Comparison of ENCODE assay signal across 9 mouse cellular contexts in genomic region chr2:70508496-70508895, GRCm38 (mm10). TPM values are rescaled to one million over a fixed set of nuclear protein-coding genes. Genes with fewer than 3 reads are reported as not detected.
DNase-seq lines count a peak whose midpoint lies in the region; ATAC-seq and TF ChIP-seq lines count a peak whose summit lies in the region.
"Had no signal": no experiment of that assay in that cellular context is flagged by ENCODE, and none has a peak within 500 bp of the region (broad histone marks: within the 10 kb centered on the region; RNA-seq: fewer than 3 reads in every experiment).

TSS of gene Erich2 (plus strand) at chr2:70508819.

- no peak for DNase-seq in heart, postnatal 14 days
- DNase-seq in Patski (ENCODE audit: low read depth, low spot score), result peak; percentile 30
- DNase-seq in heart, postnatal 0 days (ENCODE audit: low spot score), result no peak
- no peak for DNase-seq in adrenal gland, adult (ENCODE audit: inconsistent age in 2 of 2, low spot score in 1 of 2)
- DNase-seq in right cerebral cortex, postnatal 4 days, result no peak
- DNase-seq in spleen, postnatal 10 days (ENCODE audit: low spot score in 2 of 2), result no peak

- H3K27me3 ChIP-seq in heart, embryonic 13.5 days (replicated peaks), result peaks cover 23% of the 10 kb centered on the region
- no peaks in the 10 kb centered on the region for H3K27me3 ChIP-seq in Patski
- H3K27me3 ChIP-seq in heart, postnatal 0 days (ENCODE audit: control insufficient read depth, insufficient read depth, low read length), result 0 out of 2 replicates have a peak, but pooled peaks cover 9% of the 10 kb centered on the region
- peaks cover 13% of the 10 kb centered on the region for H3K27me3 ChIP-seq in midbrain, embryonic 12.5 days

- no peak for TF ChIP-seq CTCF in Patski (IDR thresholded peaks at IDR 0.05)
- TF ChIP-seq CTCF in heart, postnatal 0 days (IDR thresholded peaks at IDR 0.05; ENCODE audit: low read depth), result no peak

- H3K9ac ChIP-seq in heart, embryonic 13.5 days, result peak within 1 kb of the TSS; percentile 77
- H3K9ac ChIP-seq in heart, postnatal 0 days (replicated peaks; ENCODE audit: low read depth, low read length), result 0 out of 2 replicates have a peak within 1 kb of the TSS, but pooled peaks have one; percentile 24
- H3K9ac ChIP-seq in midbrain, embryonic 12.5 days (replicated peaks), result peak within 1 kb of the TSS; percentile 43

- intact Hi-C loops in heart, postnatal 14 days (cut with DNase I), result no loop called here

- peak within 1 kb of the TSS; percentile 21; the same call in 1 of the 2 replicates for H3K27ac ChIP-seq in heart, embryonic 13.5 days (replicated peaks)
- no peak within 1 kb of the TSS for H3K27ac ChIP-seq in heart, postnatal 0 days (ENCODE audit: low read depth)
- H3K27ac ChIP-seq in midbrain, embryonic 12.5 days (replicated peaks), result no peak within 1 kb of the TSS

- TF ChIP-seq EP300 in heart, postnatal 0 days (IDR thresholded peaks at IDR 0.05; ENCODE audit: low read depth), result no peak

- no peaks in the 10 kb centered on the region for H3K9me3 ChIP-seq in heart, embryonic 13.5 days
- no peaks in the 10 kb centered on the region for H3K9me3 ChIP-seq in heart, postnatal 0 days (replicated peaks; ENCODE audit: control insufficient read depth, low read length)
- no peaks in the 10 kb centered on the region for H3K9me3 ChIP-seq in midbrain, embryonic 12.5 days

- H3K4me2 ChIP-seq in heart, embryonic 13.5 days, result peak within 1 kb of the TSS; percentile 85
- H3K4me2 ChIP-seq in heart, postnatal 0 days (ENCODE audit: low read depth, low read length), result peak within 1 kb of the TSS; percentile 80
- H3K4me2 ChIP-seq in midbrain, embryonic 12.5 days (replicated peaks), result peak within 1 kb of the TSS; percentile 74

- in situ Hi-C loops in Patski (cut with MboI; ENCODE audit: low pct_unique_long_range_greater_than_20kb), result no loop called here

- CTCF ChIA-PET in Patski (lab: Charles Lee), result interaction anchor here (1.2 kb wide), 1 partner anchor 176 kb away, joined by 3 read pairs; no protein-coding TSS in a partner anchor

- POLR2A ChIA-PET in Patski (lab: Charles Lee), result no interaction called here

- peak within 1 kb of the TSS; percentile 69 for H3K4me3 ChIP-seq in heart, embryonic 13.5 days
- peak within 1 kb of the TSS; percentile 50 for H3K4me3 ChIP-seq in heart, postnatal 0 days (ENCODE audit: low read depth, low read length)
- peak within 1 kb of the TSS; percentile 47 for H3K4me3 ChIP-seq in midbrain, embryonic 12.5 days

- ATAC-seq in heart, embryonic 13.5 days (ENCODE audit: extremely low read depth, insufficient number of reproducible peaks, low FRiP score, low TSS enrichment), result no peak
- peak; percentile 2 for ATAC-seq in Patski
- ATAC-seq in heart, postnatal 0 days (ENCODE audit: insufficient read depth, low read depth), result no peak
- peak; percentile 32 for ATAC-seq in midbrain, embryonic 12.5 days (ENCODE audit: low FRiP score, low read depth)

- H3K36me3 ChIP-seq in heart, embryonic 13.5 days, result no peaks in the 10 kb centered on the region
- H3K36me3 ChIP-seq in heart, postnatal 0 days (replicated peaks; ENCODE audit: control insufficient read depth, insufficient read depth, low read length), result no peaks in the 10 kb centered on the region
- no peaks in the 10 kb centered on the region for H3K36me3 ChIP-seq in midbrain, embryonic 12.5 days

- 25% methylated on average over 10 of the region's 10 CpGs for WGBS in heart, embryonic 13.5 days
- 22% methylated on average over 10 of the region's 10 CpGs for WGBS in heart, postnatal 0 days
- WGBS in midbrain, embryonic 12.5 days, result 7% methylated on average over 10 of the region's 10 CpGs

- H3K4me1 ChIP-seq in heart, embryonic 13.5 days, result peaks cover 14% of the 10 kb centered on the region
- peaks cover 6% of the 10 kb centered on the region; the same call in 1 of the 2 replicates for H3K4me1 ChIP-seq in heart, postnatal 0 days (ENCODE audit: control insufficient read depth, insufficient read depth)
- peaks cover 11% of the 10 kb centered on the region for H3K4me1 ChIP-seq in midbrain, embryonic 12.5 days

RNA-seq across cellular contexts. Expression of gene Erich2, which starts in this region (rescaled TPM):
- 0.59 and 0.64 TPM in 2 replicates for polyA plus RNA-seq in heart, embryonic 13.5 days (2015; fragmentation: Nextera tagmentation; extraction: Ambion mirVana)
- under 1 TPM; 0.14 to 0.17 TPM for total RNA-seq in heart, postnatal 14 days (2021)
- 58.0 TPM for polyA plus RNA-seq in Patski (2021)
- not detected in 2 replicates for total RNA-seq in heart, postnatal 0 days (2014; rRNA removed; ENCODE audit: low replicate concordance)
- polyA plus RNA-seq in heart, postnatal 0 days (2015; fragmentation: Nextera tagmentation; extraction: Ambion mirVana), result 0.19 and 1.2 TPM in 2 replicates
- 2.6 and 3.0 TPM in 2 replicates for polyA plus RNA-seq in midbrain, embryonic 12.5 days (2016; fragmentation: Nextera tagmentation; extraction: Ambion mirVana)
- total RNA-seq: MEL had no signal

Comparison
In these comparisons a context has a peak if more than half of its experiments do, and no peak if none do; other contexts are left out.
1. RNA of gene Erich2 (polyA plus RNA-seq): 58.0 TPM in Patski (single experiment); 2.6 to 3.0 TPM in midbrain, embryonic 12.5 days, 0.59 to 0.64 TPM in heart, embryonic 13.5 days and 0.19 to 1.2 TPM in heart, postnatal 0 days; every median in the first group is over 10 times any median in the second.
2. ATAC-seq: peak in Patski (single experiment) and midbrain, embryonic 12.5 days (single experiment); none in heart, embryonic 13.5 days (single experiment) and heart, postnatal 0 days (single experiment).
3. H3K9ac ChIP-seq: peak in every context shown above with its lines; median percentile 77 in heart, embryonic 13.5 days; 43 in midbrain, embryonic 12.5 days; 24 in heart, postnatal 0 days.
4. Peak in every context shown above with its lines, with median percentiles within 50 percentile points of each other: H3K4me2 ChIP-seq and H3K4me3 ChIP-seq.